Mouse (Mus musculus): ENCODE measurements around the gene 1700016D06Rik.

- no peak for TF ChIP-seq EP300 (IDR thresholded peaks at IDR 0.05; ENCODE audit: low read depth)
- no peak for TF ChIP-seq CTCF (IDR thresholded peaks at IDR 0.05; ENCODE audit: low read depth)
These were observed 66.4 kb downstream of the 1700016D06Rik start for GRCm38 (mm10) chr8:11634331-11635011.
